Comparison of ENCODE assay signal across 13 mouse cellular contexts in the genomic region with DNA sequence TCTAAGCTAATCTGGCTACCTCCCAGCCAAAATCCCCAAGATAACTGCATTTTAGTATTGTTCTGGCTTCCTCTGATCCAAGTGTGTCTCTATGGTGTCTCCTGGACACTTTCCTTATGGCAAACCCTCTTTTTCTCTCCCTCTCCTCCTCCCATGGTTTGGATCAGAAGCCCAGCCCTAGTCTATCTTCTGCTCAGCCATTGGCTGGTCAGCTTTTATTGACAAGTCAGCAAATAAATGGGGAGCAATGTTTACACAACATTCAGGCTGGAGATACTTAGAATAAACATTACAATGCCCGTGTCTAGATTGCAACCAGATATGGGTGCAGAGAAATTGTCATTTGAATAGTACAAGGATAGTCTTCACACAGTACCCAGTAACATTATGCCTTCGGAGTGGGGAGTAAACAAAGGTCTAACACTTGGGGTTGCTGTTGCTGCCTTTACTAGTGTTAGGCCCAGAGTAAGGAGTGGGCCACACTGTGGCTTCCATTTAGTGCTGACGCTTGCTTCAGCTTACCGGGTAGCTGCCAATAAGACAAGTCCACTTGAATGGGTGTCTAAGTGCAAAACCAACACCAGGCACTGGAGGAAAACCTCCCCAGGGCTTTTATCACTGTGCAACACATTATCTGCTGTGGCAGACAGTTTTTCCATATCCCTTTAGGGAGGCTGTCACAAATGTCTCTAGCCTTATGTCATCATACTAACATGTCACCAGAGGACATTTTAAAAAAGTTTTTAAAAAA. TPM values are rescaled to one million over a fixed set of nuclear protein-coding genes. Genes with fewer than 3 reads are reported as not detected.
DNase-seq lines count a peak whose midpoint lies in the region; ATAC-seq and TF ChIP-seq lines count a peak whose summit lies in the region.
"Had no signal": no experiment of that assay in that cellular context is flagged by ENCODE, and none has a peak within 500 bp of the region (broad histone marks: within the 10 kb centered on the region; RNA-seq: fewer than 3 reads in every experiment).

No protein-coding gene starts in this region.

- WGBS in liver, embryonic 16.5 days (ENCODE audit: insufficient replicate concordance) = 23% methylated on average over 4 of the region's 4 CpGs
- WGBS in stomach, postnatal 0 days = 27% methylated on average over 4 of the region's 4 CpGs
- WGBS in midbrain, embryonic 11.5 days = 74% methylated on average over 4 of the region's 4 CpGs

- no peaks in the 10 kb centered on the region for H3K36me3 ChIP-seq in liver, embryonic 16.5 days (ENCODE audit: control insufficient read depth, insufficient read depth)
- H3K36me3 ChIP-seq in stomach, postnatal 0 days (ENCODE audit: control insufficient read depth, insufficient read depth, low read length) = no peaks in the 10 kb centered on the region
- no peaks in the 10 kb centered on the region for H3K36me3 ChIP-seq in midbrain, embryonic 11.5 days (ENCODE audit: control insufficient read depth, insufficient read depth, low read length)
- H3K36me3 ChIP-seq: forebrain, embryonic 15.5 days; G1E; kidney, embryonic 15.5 days had no signal

- peak overlapping the region; percentile 21 for H3K4me3 ChIP-seq in liver, embryonic 16.5 days (ENCODE audit: low read depth, low read length)
- no peak overlapping the region for H3K4me3 ChIP-seq in stomach, postnatal 0 days (ENCODE audit: low read depth, low read length)
- H3K4me3 ChIP-seq in midbrain, embryonic 11.5 days (ENCODE audit: low read depth, low read length) = no peak overlapping the region
- H3K4me3 ChIP-seq: forebrain, embryonic 15.5 days; kidney, embryonic 15.5 days had no signal

- peak; percentile 38 for DNase-seq in spleen, adult 12 weeks (ENCODE audit: low spot score)
- DNase-seq in spleen, adult 18-20 months = no peak
- DNase-seq in stomach, postnatal 0 days (ENCODE audit: low spot score) = peak; percentile 13
- no peak for DNase-seq in midbrain, embryonic 11.5 days (ENCODE audit: low spot score, missing footprints)
- no peak for DNase-seq in cerebellum, adult 8-10 months
- DNase-seq: adrenal gland, postnatal 14 days; embryo, embryonic 11 days had no signal

- TF ChIP-seq CTCF in stomach, postnatal 0 days (IDR thresholded peaks at IDR 0.05; ENCODE audit: low read depth) = no peak

- peaks cover 32% of the 10 kb centered on the region for H3K4me1 ChIP-seq in liver, embryonic 16.5 days (ENCODE audit: control insufficient read depth, low read depth, low read length)
- H3K4me1 ChIP-seq in stomach, postnatal 0 days (replicated peaks; ENCODE audit: control insufficient read depth, insufficient read depth) = no peaks in the 10 kb centered on the region
- H3K4me1 ChIP-seq in midbrain, embryonic 11.5 days (ENCODE audit: control insufficient read depth, insufficient read depth, low read length) = no peaks in the 10 kb centered on the region
- H3K4me1 ChIP-seq: forebrain, embryonic 15.5 days; kidney, embryonic 15.5 days had no signal

- no peaks in the 10 kb centered on the region for H3K9me3 ChIP-seq in liver, embryonic 16.5 days (replicated peaks; ENCODE audit: control insufficient read depth, low read length)
- H3K9me3 ChIP-seq in stomach, postnatal 0 days (ENCODE audit: control insufficient read depth, low read length) = no peaks in the 10 kb centered on the region
- H3K9me3 ChIP-seq in midbrain, embryonic 11.5 days (ENCODE audit: control insufficient read depth, low read length) = no peaks in the 10 kb centered on the region
- H3K9me3 ChIP-seq: forebrain, embryonic 15.5 days; G1E; kidney, embryonic 15.5 days had no signal

- TF ChIP-seq EP300 in stomach, postnatal 0 days (optimal IDR thresholded peaks at IDR 0.05) = no peak

- peak overlapping the region; percentile 32; the same call in 1 of the 2 replicates for H3K9ac ChIP-seq in liver, embryonic 16.5 days (ENCODE audit: low read depth, low read length)
- H3K9ac ChIP-seq in stomach, postnatal 0 days (ENCODE audit: low read length) = no peak overlapping the region
- no peak overlapping the region for H3K9ac ChIP-seq in midbrain, embryonic 11.5 days (ENCODE audit: low read length)
- H3K9ac ChIP-seq: forebrain, embryonic 15.5 days; kidney, embryonic 15.5 days had no signal

- no peaks in the 10 kb centered on the region for H3K27me3 ChIP-seq in liver, embryonic 16.5 days (ENCODE audit: control insufficient read depth, insufficient read depth, low read depth, low read length)
- no peaks in the 10 kb centered on the region for H3K27me3 ChIP-seq in stomach, postnatal 0 days (ENCODE audit: control insufficient read depth, insufficient read depth, low read length)
- H3K27me3 ChIP-seq in midbrain, embryonic 11.5 days (ENCODE audit: control insufficient read depth, insufficient read depth, low read length) = no peaks in the 10 kb centered on the region
- H3K27me3 ChIP-seq: forebrain, embryonic 15.5 days; kidney, embryonic 15.5 days had no signal

- peak overlapping the region; percentile 92 for H3K27ac ChIP-seq in liver, embryonic 16.5 days (ENCODE audit: low read length)
- no peak overlapping the region for H3K27ac ChIP-seq in stomach, postnatal 0 days (replicated peaks)
- H3K27ac ChIP-seq in midbrain, embryonic 11.5 days (ENCODE audit: low read depth, low read length) = no peak overlapping the region
- H3K27ac ChIP-seq: forebrain, embryonic 15.5 days; kidney, embryonic 15.5 days had no signal

- peak; percentile 92 for ATAC-seq in common myeloid progenitor, adult 5-6 weeks (replicated peaks; ENCODE audit: low read depth, poor library complexity, severe bottlenecking)
- peak; percentile 90 for ATAC-seq in liver, embryonic 16.5 days (ENCODE audit: low read depth)
- peak; percentile 53 for ATAC-seq in stomach, postnatal 0 days (ENCODE audit: low FRiP score, low TSS enrichment)
- no peak for ATAC-seq in midbrain, embryonic 11.5 days (ENCODE audit: low FRiP score)
- ATAC-seq: forebrain, embryonic 15.5 days had no signal

- peak overlapping the region; percentile 53 for H3K4me2 ChIP-seq in liver, embryonic 16.5 days (ENCODE audit: low read depth, low read length)
- H3K4me2 ChIP-seq in stomach, postnatal 0 days (replicated peaks; ENCODE audit: low read depth) = no peak overlapping the region
- H3K4me2 ChIP-seq in midbrain, embryonic 11.5 days = no peak overlapping the region
- H3K4me2 ChIP-seq: forebrain, embryonic 15.5 days; kidney, embryonic 15.5 days had no signal

RNA-seq across cellular contexts. Expression of a gene that starts 5.5 kb away (rescaled TPM):
- 19.6 and 28.0 TPM in 2 replicates for total RNA-seq in common myeloid progenitor, adult 5-6 weeks (2017)
- 18.8 and 23.0 TPM in 2 replicates for polyA plus RNA-seq in liver, embryonic 16.5 days (2015; fragmentation: Nextera tagmentation; extraction: Ambion mirVana)
- 23.9 and 25.0 TPM in 2 replicates for polyA plus RNA-seq in stomach, postnatal 0 days (2015; fragmentation: Nextera tagmentation; extraction: Ambion mirVana)
- polyA plus RNA-seq in midbrain, embryonic 11.5 days (2014; fragmentation: Nextera tagmentation; extraction: Ambion mirVana) = 2.3 and 3.2 TPM in 2 replicates
- polyA plus RNA-seq: G1E had no signal

RNA-seq across cellular contexts. Expression of a gene that starts 55.3 kb away (rescaled TPM):
- not detected in 2 replicates for total RNA-seq in common myeloid progenitor, adult 5-6 weeks (2017)
- polyA plus RNA-seq in liver, embryonic 16.5 days (2015; fragmentation: Nextera tagmentation; extraction: Ambion mirVana) = 0.05 TPM in 1 of 2 replicates, not detected in the other
- polyA plus RNA-seq in stomach, postnatal 0 days (2015; fragmentation: Nextera tagmentation; extraction: Ambion mirVana) = 2.3 and 3.6 TPM in 2 replicates
- polyA plus RNA-seq in midbrain, embryonic 11.5 days (2014; fragmentation: Nextera tagmentation; extraction: Ambion mirVana) = not detected in 2 replicates
- total RNA-seq: G1E; hematopoietic stem cell, adult 5-6 weeks had no signal
- polyA plus RNA-seq: G1E had no signal

RNA-seq across cellular contexts. Expression of a gene that starts 57.9 kb away (rescaled TPM):
- total RNA-seq in common myeloid progenitor, adult 5-6 weeks (2017) = 76.9 and 116 TPM in 2 replicates
- 5.5 and 5.6 TPM in 2 replicates for polyA plus RNA-seq in liver, embryonic 16.5 days (2015; fragmentation: Nextera tagmentation; extraction: Ambion mirVana)
- 14.4 and 17.7 TPM in 2 replicates for polyA plus RNA-seq in stomach, postnatal 0 days (2015; fragmentation: Nextera tagmentation; extraction: Ambion mirVana)
- 6.3 and 8.5 TPM in 2 replicates for polyA plus RNA-seq in midbrain, embryonic 11.5 days (2014; fragmentation: Nextera tagmentation; extraction: Ambion mirVana)

Comparison
In these comparisons a context has a peak if more than half of its experiments do, and no peak if none do; other contexts are left out.
1. DNase-seq: peak in spleen, adult 12 weeks (single experiment) and stomach, postnatal 0 days (single experiment); none in spleen, adult 18-20 months (0 of 2), midbrain, embryonic 11.5 days (single experiment) and cerebellum, adult 8-10 months (single experiment).